Mouse (Mus musculus) intestine, embryonic 14.5 days (tissue): Measurements from ENCODE around the gene Gtf3c5. TPM values are rescaled to one million over a fixed set of nuclear protein-coding genes. Genes with fewer than 3 reads are reported as not detected.

ENCODE experiments used
- ATAC-seq: fragments of 200-750 bp; cut with Nextera tagmentation; replicated peaks from 2 replicates; pipeline ENCODE4 v1.8.0; 2017; ENCODE audit warnings: low read depth, moderate number of reproducible peaks, moderate TSS enrichment, moderate library complexity; ENCODE audit not compliant: low FRiP score, low TSS enrichment
- DNase-seq: peaks from one replicate; pipeline ENCODE4 v3.0.0-alpha.2; 2018; ENCODE audit warnings: low spot score
- H3K27ac ChIP-seq: fragments of 300-500 bp; sonication (generic); 2 replicates; pipeline ENCODE4 v1.5.1; 2014; ENCODE audit warnings: low read depth, mild to moderate bottlenecking, control low read depth
- H3K27me3 ChIP-seq: fragments of 300-500 bp; sonication (generic); replicated peaks from 2 replicates; pipeline ENCODE4 v1.6.1; 2014; ENCODE audit warnings: low read length, control low read depth; ENCODE audit not compliant: control insufficient read depth, insufficient read depth
- H3K36me3 ChIP-seq: fragments of 300-500 bp; sonication (generic); 2 replicates; pipeline ENCODE4 v1.6.1; 2014; ENCODE audit warnings: low read length, control low read depth; ENCODE audit not compliant: control insufficient read depth, insufficient read depth
- H3K4me1 ChIP-seq: fragments of 300-500 bp; sonication (generic); replicated peaks from 2 replicates; pipeline ENCODE4 v1.6.1; 2014; ENCODE audit warnings: low read length, control low read depth, mixed read lengths; ENCODE audit not compliant: control insufficient read depth, insufficient read depth
- H3K4me2 ChIP-seq: fragments of 300-500 bp; sonication (generic); 2 replicates; pipeline ENCODE4 v1.6.1; 2014; ENCODE audit warnings: low read length
- H3K4me3 ChIP-seq: fragments of 300-500 bp; sonication (generic); 2 replicates; pipeline ENCODE4 v1.5.1; 2014; ENCODE audit warnings: low read depth, low read length, control low read depth, mixed read lengths
- H3K9ac ChIP-seq: fragments of 300-500 bp; sonication (generic); 2 replicates; pipeline ENCODE4 v1.6.1; 2014; ENCODE audit warnings: mild to moderate bottlenecking, low read length
- H3K9me3 ChIP-seq: fragments of 300-500 bp; sonication (generic); 2 replicates; pipeline ENCODE4 v1.6.1; 2016; ENCODE audit warnings: low read length, control low read depth; ENCODE audit not compliant: control insufficient read depth
- WGBS: fragments of 180-500 bp; shearing (Covaris S2); extraction: QIAGEN DNeasy Blood & Tissue Kit; methylation state at CpG from one replicate; pipeline ENCODE4 v1.1.7; 2014; 5-methylcytosine and 5-hydroxymethylcytosine counted together
- polyA plus RNA-seq: library from polyadenylated mRNA; unstranded; fragments of >200 nt; fragmentation: Nextera tagmentation; extraction: Ambion mirVana; gene quantifications from 2 replicates; pipeline ENCODE4 v1.2.1, GENCODE M21; 2014

Gene Gtf3c5
- polyA plus RNA-seq, 1 experiment from 2014 or later = 30.5 TPM

DNA sequence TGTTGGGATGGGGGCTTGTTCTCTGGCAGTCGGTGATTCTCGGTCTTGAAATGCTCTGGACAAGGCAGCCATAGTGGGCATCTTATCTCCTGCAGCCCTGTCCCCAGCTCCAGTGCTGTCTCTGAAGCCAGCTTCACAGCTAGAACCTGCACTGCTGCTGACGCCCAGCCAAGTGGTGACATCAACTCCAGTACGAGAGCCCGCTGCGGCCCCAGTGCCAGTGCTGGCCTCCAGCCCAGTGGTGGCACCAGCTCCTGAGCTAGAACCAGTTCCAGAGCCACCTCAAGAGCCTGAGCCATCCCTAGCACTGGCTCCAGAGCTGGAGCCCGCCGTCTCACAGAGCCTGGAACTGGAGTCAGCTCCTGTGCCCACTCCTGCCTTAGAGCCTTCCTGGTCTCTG, 39.7 kb downstream of the Gtf3c5 start:
- Histone ChIP-seq H3K4me3 (no peak overlapping the region), H3K9ac (no peak overlapping the region), H3K4me2 (no peak overlapping the region), H3K9me3 (no peaks in the 10 kb centered on the region), H3K27ac (no peak overlapping the region), H3K36me3 (peaks cover 61% of the 10 kb centered on the region), H3K27me3 (no peaks in the 10 kb centered on the region), H3K4me1 (peaks cover 14% of the 10 kb centered on the region)
- WGBS = 90% methylated on average over 8 of the region's 8 CpGs
- ATAC-seq (no peak), DNase-seq (no peak)

DNA sequence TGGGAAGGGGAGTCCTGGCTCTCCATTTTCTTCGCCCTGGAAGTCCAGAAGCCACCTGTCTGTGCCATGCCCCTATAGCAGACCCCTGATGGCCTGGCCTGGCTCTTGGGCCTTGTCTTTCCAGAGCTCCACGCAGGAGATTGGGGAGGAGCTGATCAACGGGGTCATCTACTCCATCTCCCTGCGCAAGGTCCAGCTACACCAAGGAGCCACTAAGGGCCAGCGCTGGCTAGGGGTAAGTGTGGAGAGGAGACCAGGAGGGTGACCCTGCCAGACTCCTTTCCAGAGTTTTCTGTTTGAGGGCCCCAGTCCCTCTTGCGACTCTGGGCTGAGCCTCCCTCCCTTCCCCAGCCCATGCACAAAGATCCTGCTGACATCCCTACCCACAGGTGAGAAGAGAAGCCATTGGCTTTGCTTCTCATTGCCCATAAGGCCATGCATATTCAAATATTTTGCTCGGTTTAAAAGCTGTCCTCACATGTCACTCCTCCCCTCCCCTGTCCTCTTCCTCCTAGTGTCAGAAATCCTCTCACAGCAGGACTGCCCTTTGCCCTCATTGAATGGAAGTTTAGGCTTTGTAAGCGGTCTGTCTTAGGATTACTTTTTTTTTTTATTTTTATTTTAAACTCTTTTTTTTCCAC, 42.8 kb downstream of the Gtf3c5 start:
- H3K9ac ChIP-seq = no peak overlapping the region
- H3K27ac ChIP-seq = no peak overlapping the region
- H3K4me2 ChIP-seq = no peak overlapping the region
- ATAC-seq = no peak
- no peaks in the 10 kb centered on the region for H3K9me3 ChIP-seq
- WGBS = 83% methylated on average over 8 of the region's 8 CpGs
- no peak overlapping the region for H3K4me3 ChIP-seq
- no peaks in the 10 kb centered on the region for H3K27me3 ChIP-seq
- no peak for DNase-seq
- H3K36me3 ChIP-seq = peaks cover 40% of the 10 kb centered on the region
- H3K4me1 ChIP-seq = peaks cover 44% of the 10 kb centered on the region

DNA sequence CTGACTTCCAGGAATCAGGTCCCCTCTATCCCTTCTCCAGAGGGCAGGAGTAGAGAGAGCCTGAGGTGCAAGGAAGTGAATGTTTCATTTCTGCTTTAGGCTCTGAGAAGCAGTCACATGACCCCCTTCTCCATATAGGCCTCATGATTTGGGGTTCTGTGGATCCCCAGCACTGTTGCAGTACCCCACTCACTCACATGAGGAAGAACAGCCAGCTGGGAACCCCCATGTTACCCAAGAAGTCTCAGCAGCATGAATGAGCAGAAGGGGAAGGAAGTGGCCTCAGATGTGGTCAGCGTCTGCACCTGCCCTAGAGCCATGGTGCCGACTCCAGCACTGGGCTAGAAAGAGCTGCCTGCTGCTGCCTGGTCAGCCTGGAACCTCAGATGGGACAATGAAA, 43.6 kb downstream of the Gtf3c5 start:
- Histone ChIP-seq H3K9ac (no peak overlapping the region), H3K9me3 (no peaks in the 10 kb centered on the region), H3K4me1 (peaks cover 51% of the 10 kb centered on the region), H3K36me3 (peaks cover 32% of the 10 kb centered on the region), H3K4me3 (no peak overlapping the region), H3K4me2 (no peak overlapping the region), H3K27ac (peak overlapping the region; percentile 69; the same call in 1 of the 2 replicates), H3K27me3 (no peaks in the 10 kb centered on the region)
- ATAC-seq (no peak), DNase-seq (no peak)
- 84% methylated on average over 2 of the region's 2 CpGs for WGBS

DNA sequence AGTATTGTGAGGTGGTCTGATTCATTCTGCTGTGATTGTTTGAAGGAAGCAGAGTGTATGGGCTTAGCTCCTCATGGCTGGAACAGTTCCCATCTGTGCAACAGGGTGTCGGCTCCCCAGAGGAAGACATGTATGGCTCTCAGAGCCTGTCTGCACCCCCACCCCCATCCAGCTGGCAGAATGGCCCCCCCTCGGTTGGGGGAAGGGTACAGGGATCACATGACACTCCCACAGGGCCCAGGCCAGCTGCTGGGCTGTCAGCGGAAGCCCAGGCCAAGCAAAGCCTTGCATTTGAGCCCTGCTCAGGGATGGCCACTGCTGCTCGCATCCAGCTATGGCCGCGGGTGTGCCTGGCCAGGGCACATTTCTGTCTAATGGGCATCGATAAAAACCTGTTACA, 44.3 kb downstream of the Gtf3c5 start:
- WGBS = 44% methylated on average over 7 of the region's 7 CpGs
- H3K27ac ChIP-seq = peak overlapping the region; percentile 69
- no peaks in the 10 kb centered on the region for H3K27me3 ChIP-seq
- H3K4me1 ChIP-seq = peaks cover 57% of the 10 kb centered on the region
- no peak overlapping the region for H3K4me3 ChIP-seq
- H3K36me3 ChIP-seq = peaks cover 24% of the 10 kb centered on the region
- no peaks in the 10 kb centered on the region for H3K9me3 ChIP-seq
- H3K9ac ChIP-seq = no peak overlapping the region
- DNase-seq (peak; percentile 70), ATAC-seq (peak; percentile 38)
- H3K4me2 ChIP-seq = no peak overlapping the region

DNA sequence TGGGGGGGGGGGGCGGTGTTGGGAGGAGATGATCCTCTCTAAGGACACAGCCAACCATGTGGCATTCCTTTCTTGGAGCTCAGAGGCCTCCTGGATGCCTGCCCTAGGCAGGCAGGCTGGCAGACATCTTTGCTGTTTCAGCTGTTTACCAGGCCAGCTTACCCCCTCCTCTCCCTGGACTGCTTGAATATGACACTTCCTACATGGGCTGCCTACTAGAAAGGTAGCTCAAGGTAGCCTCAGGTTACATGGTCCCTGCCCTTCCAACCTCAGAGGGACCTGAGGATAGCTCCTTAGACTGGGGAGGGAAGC, 44.8 kb downstream of the Gtf3c5 start:
- DNase-seq (no peak), ATAC-seq (no peak)
- no peak overlapping the region for H3K9ac ChIP-seq

DNA sequence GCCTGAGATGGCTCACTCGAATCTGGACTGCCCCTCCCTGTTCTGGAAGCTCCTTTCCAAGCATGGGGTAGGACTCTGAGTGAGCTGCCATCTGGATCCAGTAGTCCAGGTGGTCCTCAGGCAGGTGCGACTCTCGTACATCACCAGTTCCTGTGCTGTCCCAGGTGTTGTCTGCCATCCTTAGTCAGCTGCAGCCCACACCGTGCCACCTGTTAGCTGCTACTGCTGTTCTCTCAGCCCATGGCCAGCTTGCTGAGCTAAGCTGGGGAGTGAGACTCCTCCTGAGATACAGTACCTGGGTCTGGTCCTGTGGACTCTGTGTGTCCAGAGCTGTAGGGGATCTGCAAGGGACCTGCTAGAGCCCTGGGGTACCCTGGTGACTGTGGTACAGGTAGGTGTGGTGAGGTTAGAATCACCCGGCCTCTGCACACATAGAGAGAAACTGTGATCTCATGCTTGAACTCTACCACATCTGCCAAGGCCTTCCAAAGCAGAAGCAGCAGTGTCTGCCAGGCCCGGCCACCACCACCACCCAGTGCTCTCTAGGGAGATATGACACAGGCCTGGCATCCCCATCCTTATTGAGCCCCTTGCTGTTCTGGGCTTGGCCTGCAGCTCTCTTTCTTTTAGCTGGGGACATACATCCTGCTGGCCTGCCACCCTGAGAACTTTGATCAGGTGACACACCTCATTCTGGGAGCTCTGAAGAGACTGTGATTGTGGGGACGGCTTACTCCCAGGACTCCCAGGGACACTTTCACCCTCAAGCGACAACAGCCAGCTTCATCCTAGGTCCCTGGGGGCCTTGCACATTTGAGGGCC, 45.3 kb downstream of the Gtf3c5 start:
- peaks cover 64% of the 10 kb centered on the region for H3K4me1 ChIP-seq
- ATAC-seq = no peak
- no peak overlapping the region for H3K9ac ChIP-seq
- peaks cover 16% of the 10 kb centered on the region for H3K36me3 ChIP-seq
- no peaks in the 10 kb centered on the region for H3K27me3 ChIP-seq
- WGBS = 78% methylated on average over 8 of the region's 8 CpGs
- no peak for DNase-seq
- no peak overlapping the region for H3K4me3 ChIP-seq
- H3K4me2 ChIP-seq = no peak overlapping the region
- no peaks in the 10 kb centered on the region for H3K9me3 ChIP-seq
- peak overlapping the region; percentile 69 for H3K27ac ChIP-seq

More for the DNA sequence above, 44.8 kb downstream of the Gtf3c5 start:
- H3K9me3 ChIP-seq = no peaks in the 10 kb centered on the region
- 75% methylated on average over 1 of the region's 1 CpGs for WGBS
- peaks cover 62% of the 10 kb centered on the region for H3K4me1 ChIP-seq
- no peak overlapping the region for H3K4me3 ChIP-seq
- H3K4me2 ChIP-seq = no peak overlapping the region
- peak overlapping the region; percentile 69 for H3K27ac ChIP-seq
- no peaks in the 10 kb centered on the region for H3K27me3 ChIP-seq
- peaks cover 20% of the 10 kb centered on the region for H3K36me3 ChIP-seq

DNA sequence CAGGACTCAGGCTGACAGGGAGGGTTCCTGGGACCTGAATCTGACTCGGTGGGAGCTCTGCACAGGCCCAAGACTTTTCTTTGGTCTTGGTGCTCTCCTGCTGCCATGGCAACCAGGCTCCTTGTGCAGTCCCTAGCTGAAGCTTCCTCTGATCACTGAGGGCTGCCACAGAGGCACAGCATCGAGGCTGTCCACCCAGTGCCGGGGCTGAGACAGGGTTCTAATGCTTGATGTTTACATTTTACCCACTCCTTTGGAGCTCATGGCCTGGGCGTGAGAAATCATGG, 46.0 kb downstream of the Gtf3c5 start:
- no peak overlapping the region for H3K4me3 ChIP-seq
- no peak overlapping the region for H3K27ac ChIP-seq
- no peaks in the 10 kb centered on the region for H3K9me3 ChIP-seq
- no peak overlapping the region for H3K9ac ChIP-seq
- no peak for DNase-seq
- ATAC-seq = no peak
- WGBS = 33% methylated on average over 4 of the region's 4 CpGs
- H3K4me1 ChIP-seq = peaks cover 70% of the 10 kb centered on the region
- H3K27me3 ChIP-seq = no peaks in the 10 kb centered on the region
- peaks cover 10% of the 10 kb centered on the region for H3K36me3 ChIP-seq
- H3K4me2 ChIP-seq = no peak overlapping the region

DNA sequence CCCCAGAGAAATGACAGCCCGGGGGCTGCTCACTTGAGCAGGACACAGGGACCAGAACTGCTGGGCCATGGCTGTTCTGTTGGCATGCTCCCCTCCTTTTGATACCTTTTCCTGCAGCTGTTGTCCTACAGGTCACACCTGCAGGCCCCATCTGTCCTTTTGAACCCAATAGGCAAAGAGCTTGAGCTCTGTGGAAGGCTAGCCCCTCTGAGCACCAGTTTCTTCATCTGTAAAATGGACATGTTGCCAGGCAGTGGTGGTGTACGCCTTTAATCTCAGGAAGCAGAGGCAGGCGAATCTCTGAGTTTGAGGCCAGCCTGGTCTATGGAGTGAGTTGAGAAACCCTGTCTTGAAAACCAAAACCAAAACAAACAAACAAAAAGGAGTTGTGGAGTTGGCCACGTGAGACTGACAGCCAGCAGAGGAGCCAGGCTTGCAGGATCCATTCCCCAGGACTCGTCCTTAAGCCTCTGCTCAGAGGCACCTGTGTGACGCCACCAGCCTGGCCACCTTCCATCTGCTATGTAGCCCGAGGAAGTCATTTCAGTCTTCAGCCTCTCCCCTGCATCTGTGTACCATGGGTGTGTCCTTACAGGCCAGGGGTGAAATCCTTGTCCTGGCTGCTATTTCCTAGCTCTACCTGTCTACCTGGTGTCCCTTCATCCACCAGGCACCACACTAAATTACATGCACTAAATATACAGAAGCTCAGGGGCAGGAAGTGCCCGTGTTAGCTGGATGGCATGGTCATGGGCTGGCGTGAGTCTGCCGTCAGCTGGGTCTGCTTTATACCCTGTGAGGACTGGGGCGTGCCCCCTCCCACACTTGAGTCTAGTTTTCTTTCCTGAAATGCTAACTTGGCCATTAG, 46.6 kb downstream of the Gtf3c5 start:
- Histone ChIP-seq H3K36me3 (peaks cover 4% of the 10 kb centered on the region), H3K27me3 (no peaks in the 10 kb centered on the region), H3K9ac (no peak overlapping the region), H3K4me3 (no peak overlapping the region), H3K4me1 (peaks cover 75% of the 10 kb centered on the region), H3K4me2 (no peak overlapping the region), H3K27ac (peak overlapping the region; percentile 11; the same call in 1 of the 2 replicates), H3K9me3 (no peaks in the 10 kb centered on the region)
- WGBS = 77% methylated on average over 11 of the region's 11 CpGs
- no peak for DNase-seq
- ATAC-seq = no peak
